Mouse (Mus musculus): Measurements from ENCODE around the gene Prelid1. TPM values are rescaled to one million over a fixed set of nuclear protein-coding genes. Genes with fewer than 3 reads are reported as not detected.

Gene Prelid1
- polyA plus RNA-seq, 1 experiment from 2014 or later = 206 TPM

DNA sequence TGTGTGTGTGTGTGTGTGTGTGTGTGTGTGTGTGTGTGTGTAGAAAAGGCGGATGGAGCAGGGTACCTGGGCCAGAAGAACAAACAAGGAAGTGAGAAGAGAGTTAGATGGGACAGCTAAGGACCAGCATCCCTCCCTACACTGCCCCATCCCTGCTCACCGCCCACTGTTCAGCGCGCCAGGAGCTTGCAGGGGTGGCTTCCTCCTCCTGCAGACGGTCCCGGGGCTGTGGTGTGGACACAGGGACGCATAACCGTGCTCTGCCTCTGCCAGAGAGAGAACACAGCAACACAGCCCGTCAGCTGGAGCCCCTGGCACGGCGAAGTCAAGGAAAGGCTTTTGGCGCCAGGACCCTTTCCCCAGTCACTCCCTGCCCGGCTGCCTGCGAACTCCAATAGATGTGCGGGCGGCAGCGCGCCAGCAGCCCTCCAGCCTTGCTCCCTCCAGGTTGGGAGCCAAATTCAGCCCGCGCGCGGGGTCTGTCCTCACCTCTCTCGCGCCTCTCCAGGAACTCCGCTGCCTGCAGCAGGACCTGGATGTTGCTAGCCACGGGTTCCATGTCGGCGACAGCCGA lies 8.9 kb downstream of the Prelid1 start:
- H3K4me3 ChIP-seq (ENCODE audit: low read depth, low read length) = peak overlapping the region; percentile 72
- H3K4me1 ChIP-seq (ENCODE audit: control insufficient read depth, low read depth, low read length) = peaks cover 40% of the 10 kb centered on the region
- peak overlapping the region; percentile 90 for H3K9ac ChIP-seq (ENCODE audit: low read depth, low read length)
- no peaks in the 10 kb centered on the region for H3K27me3 ChIP-seq (ENCODE audit: control insufficient read depth, insufficient read depth, low read depth, low read length)
- no peaks in the 10 kb centered on the region for H3K9me3 ChIP-seq (replicated peaks; ENCODE audit: control insufficient read depth, low read length)
- H3K4me2 ChIP-seq (ENCODE audit: low read depth, low read length) = peak overlapping the region; percentile 88
- peaks cover 26% of the 10 kb centered on the region for H3K36me3 ChIP-seq (ENCODE audit: control insufficient read depth, insufficient read depth)
- peak; percentile 37 for ATAC-seq (ENCODE audit: low read depth)
- WGBS (ENCODE audit: insufficient replicate concordance) = under 1% methylated on average over 28 of the region's 29 CpGs
- peak overlapping the region; percentile 96 for H3K27ac ChIP-seq (ENCODE audit: low read length)

GRCm38 (mm10) chr13:55329683-55330566 lies 9.6 kb downstream of the Prelid1 start, which contains the start of gene Mxd3:
TSS of gene Mxd3 (minus strand) at chr13:55329823.
- Histone ChIP-seq H3K27me3 (ENCODE audit: control insufficient read depth, insufficient read depth, low read depth, low read length) (no peaks in the 10 kb centered on the region), H3K4me2 (ENCODE audit: low read depth, low read length) (peak within 1 kb of the TSS; percentile 88), H3K4me3 (ENCODE audit: low read depth, low read length) (peak within 1 kb of the TSS; percentile 72), H3K27ac (ENCODE audit: low read length) (peak within 1 kb of the TSS; percentile 96), H3K9me3 (replicated peaks; ENCODE audit: control insufficient read depth, low read length) (no peaks in the 10 kb centered on the region), H3K4me1 (ENCODE audit: control insufficient read depth, low read depth, low read length) (peaks cover 39% of the 10 kb centered on the region), H3K36me3 (ENCODE audit: control insufficient read depth, insufficient read depth) (peaks cover 21% of the 10 kb centered on the region), H3K9ac (ENCODE audit: low read depth, low read length) (peak within 1 kb of the TSS; percentile 90)
- ATAC-seq (ENCODE audit: low read depth) = peak; percentile 86
- under 1% methylated on average over 76 of the region's 82 CpGs for WGBS (ENCODE audit: insufficient replicate concordance)

- H3K4me1 ChIP-seq (ENCODE audit: control insufficient read depth, low read depth, low read length) = peaks cover 39% of the 10 kb centered on the region
Measured at GRCm38 (mm10) chr13:55330567-55331400, 10.5 kb downstream of the Prelid1 start.

GRCm38 (mm10) chr13:55332331-55332730 lies 12.0 kb downstream of the Prelid1 start:
- Histone ChIP-seq H3K4me3 (ENCODE audit: low read depth, low read length) (no peak overlapping the region), H3K4me1 (ENCODE audit: control insufficient read depth, low read depth, low read length) (peaks cover 26% of the 10 kb centered on the region), H3K27me3 (ENCODE audit: control insufficient read depth, insufficient read depth, low read depth, low read length) (no peaks in the 10 kb centered on the region), H3K9ac (ENCODE audit: low read depth, low read length) (no peak overlapping the region), H3K27ac (ENCODE audit: low read length) (no peak overlapping the region), H3K9me3 (replicated peaks; ENCODE audit: control insufficient read depth, low read length) (no peaks in the 10 kb centered on the region), H3K36me3 (ENCODE audit: control insufficient read depth, insufficient read depth) (peaks cover under 1% of the 10 kb centered on the region; the same call in 1 of the 2 replicates), H3K4me2 (ENCODE audit: low read depth, low read length) (no peak overlapping the region)
- WGBS (ENCODE audit: insufficient replicate concordance) = 77% methylated on average over 3 of the region's 3 CpGs
- ATAC-seq (ENCODE audit: low read depth) = no peak

More at GRCm38 (mm10) chr13:55330567-55331400, 10.5 kb downstream of the Prelid1 start:
- Histone ChIP-seq H3K27me3 (ENCODE audit: control insufficient read depth, insufficient read depth, low read depth, low read length) (no peaks in the 10 kb centered on the region), H3K27ac (ENCODE audit: low read length) (peak overlapping the region; percentile 96), H3K36me3 (ENCODE audit: control insufficient read depth, insufficient read depth) (peaks cover 13% of the 10 kb centered on the region), H3K9ac (ENCODE audit: low read depth, low read length) (peak overlapping the region; percentile 90), H3K4me3 (ENCODE audit: low read depth, low read length) (peak overlapping the region; percentile 72), H3K9me3 (replicated peaks; ENCODE audit: control insufficient read depth, low read length) (no peaks in the 10 kb centered on the region), H3K4me2 (ENCODE audit: low read depth, low read length) (peak overlapping the region; percentile 88)
- ATAC-seq (ENCODE audit: low read depth) = peak; percentile 24
- WGBS (ENCODE audit: insufficient replicate concordance) = 58% methylated on average over 14 of the region's 14 CpGs

GRCm38 (mm10) chr13:55335701-55336100 lies 15.4 kb downstream of the Prelid1 start:
- H3K4me3 ChIP-seq (ENCODE audit: low read depth, low read length) = no peak overlapping the region
- H3K9me3 ChIP-seq (replicated peaks; ENCODE audit: control insufficient read depth, low read length) = no peaks in the 10 kb centered on the region
- H3K9ac ChIP-seq (ENCODE audit: low read depth, low read length) = no peak overlapping the region
- WGBS (ENCODE audit: insufficient replicate concordance) = 68% methylated on average over 4 of the region's 4 CpGs
- no peak overlapping the region for H3K4me2 ChIP-seq (ENCODE audit: low read depth, low read length)
- H3K27me3 ChIP-seq (ENCODE audit: control insufficient read depth, insufficient read depth, low read depth, low read length) = no peaks in the 10 kb centered on the region
- H3K36me3 ChIP-seq (ENCODE audit: control insufficient read depth, insufficient read depth) = no peaks in the 10 kb centered on the region
- H3K4me1 ChIP-seq (ENCODE audit: control insufficient read depth, low read depth, low read length) = peaks cover 13% of the 10 kb centered on the region
- no peak for ATAC-seq (ENCODE audit: low read depth)
- no peak overlapping the region for H3K27ac ChIP-seq (ENCODE audit: low read length)

DNA sequence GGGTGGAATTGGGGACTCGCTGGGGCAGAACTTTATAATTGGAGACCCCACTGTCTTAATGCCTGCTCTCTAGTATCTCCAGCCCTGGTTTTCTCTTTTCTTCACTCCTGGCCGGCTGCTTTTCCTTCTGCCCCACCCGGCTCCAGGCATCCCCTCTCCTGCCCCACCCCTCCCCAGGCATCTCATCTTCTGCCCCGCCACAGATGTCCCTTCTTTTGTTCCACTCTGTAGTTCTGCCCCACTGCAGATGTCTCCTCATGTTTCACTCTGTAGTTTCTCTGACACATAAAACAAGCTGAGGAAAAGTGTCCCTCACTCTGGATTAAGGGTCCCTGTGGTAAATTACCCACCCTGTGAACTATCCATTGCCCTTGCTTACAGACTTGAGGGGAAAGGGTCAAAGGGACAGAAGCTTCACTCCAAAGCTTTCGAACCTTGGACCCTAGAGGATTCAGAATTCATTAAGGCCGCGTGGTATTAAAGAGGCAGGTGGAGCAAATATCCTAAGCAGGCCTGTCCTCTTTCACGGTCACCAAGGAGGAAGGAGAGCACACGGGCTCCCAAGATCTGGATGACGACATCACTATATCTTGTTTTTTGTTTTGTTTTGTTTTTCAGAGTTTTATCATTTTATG lies 17.2 kb downstream of the Prelid1 start:
- H3K27me3 ChIP-seq (ENCODE audit: control insufficient read depth, insufficient read depth, low read depth, low read length) = no peaks in the 10 kb centered on the region
- no peak overlapping the region for H3K27ac ChIP-seq (ENCODE audit: low read length)
- no peaks in the 10 kb centered on the region for H3K9me3 ChIP-seq (replicated peaks; ENCODE audit: control insufficient read depth, low read length)
- no peak for ATAC-seq (ENCODE audit: low read depth)
- H3K4me1 ChIP-seq (ENCODE audit: control insufficient read depth, low read depth, low read length) = peaks cover 8% of the 10 kb centered on the region
- H3K36me3 ChIP-seq (ENCODE audit: control insufficient read depth, insufficient read depth) = no peaks in the 10 kb centered on the region
- no peak overlapping the region for H3K4me3 ChIP-seq (ENCODE audit: low read depth, low read length)
- WGBS (ENCODE audit: insufficient replicate concordance) = 61% methylated on average over 10 of the region's 10 CpGs
- no peak overlapping the region for H3K4me2 ChIP-seq (ENCODE audit: low read depth, low read length)
- no peak overlapping the region for H3K9ac ChIP-seq (ENCODE audit: low read depth, low read length)

- H3K9me3 ChIP-seq (replicated peaks; ENCODE audit: control insufficient read depth, low read length) = no peaks in the 10 kb centered on the region
- H3K4me1 ChIP-seq (ENCODE audit: control insufficient read depth, low read depth, low read length) = peaks cover 8% of the 10 kb centered on the region
- H3K27me3 ChIP-seq (ENCODE audit: control insufficient read depth, insufficient read depth, low read depth, low read length) = no peaks in the 10 kb centered on the region
- no peak overlapping the region for H3K4me3 ChIP-seq (ENCODE audit: low read depth, low read length)
- H3K4me2 ChIP-seq (ENCODE audit: low read depth, low read length) = no peak overlapping the region
- ATAC-seq (ENCODE audit: low read depth) = no peak
- no peaks in the 10 kb centered on the region for H3K36me3 ChIP-seq (ENCODE audit: control insufficient read depth, insufficient read depth)
- WGBS (ENCODE audit: insufficient replicate concordance) = 58% methylated on average over 12 of the region's 12 CpGs
- H3K27ac ChIP-seq (ENCODE audit: low read length) = no peak overlapping the region
- H3K9ac ChIP-seq (ENCODE audit: low read depth, low read length) = no peak overlapping the region
Measured at GRCm38 (mm10) chr13:55338131-55339054, 18.1 kb downstream of the Prelid1 start.

DNA sequence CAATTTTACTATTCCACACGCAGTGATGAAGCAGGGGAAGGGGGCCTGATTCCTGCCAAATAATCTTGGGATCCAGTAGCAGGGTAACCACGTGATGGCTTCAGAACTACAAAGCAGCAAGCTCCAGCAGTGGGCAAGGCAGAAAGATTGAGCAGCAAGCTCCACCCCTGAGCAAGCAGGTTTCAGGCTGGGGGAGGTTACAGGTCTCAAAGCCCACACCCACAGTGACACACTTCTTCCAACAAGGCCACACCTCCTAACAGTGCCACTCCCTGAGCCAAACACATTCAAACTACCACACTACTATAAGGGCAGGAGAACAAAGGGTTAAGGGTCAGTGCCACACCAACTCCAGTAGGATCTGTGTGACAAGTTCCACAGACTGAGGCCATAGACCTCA lies 19.0 kb downstream of the Prelid1 start:
- Histone ChIP-seq H3K27ac (ENCODE audit: low read length) (no peak overlapping the region), H3K4me1 (ENCODE audit: control insufficient read depth, low read depth, low read length) (peaks cover 8% of the 10 kb centered on the region), H3K4me2 (ENCODE audit: low read depth, low read length) (no peak overlapping the region), H3K27me3 (ENCODE audit: control insufficient read depth, insufficient read depth, low read depth, low read length) (no peaks in the 10 kb centered on the region), H3K9me3 (replicated peaks; ENCODE audit: control insufficient read depth, low read length) (no peaks in the 10 kb centered on the region), H3K36me3 (ENCODE audit: control insufficient read depth, insufficient read depth) (no peaks in the 10 kb centered on the region), H3K9ac (ENCODE audit: low read depth, low read length) (no peak overlapping the region), H3K4me3 (ENCODE audit: low read depth, low read length) (no peak overlapping the region)
- ATAC-seq (ENCODE audit: low read depth) = peak; percentile 72
- 45% methylated on average over 2 of the region's 2 CpGs for WGBS (ENCODE audit: insufficient replicate concordance)

All from liver, embryonic 16.5 days (tissue).